Comparison of ENCODE assay signal across 8 mouse cellular contexts in genomic region chr4:45108456-45109110, GRCm38 (mm10). TPM values are rescaled to one million over a fixed set of nuclear protein-coding genes. Genes with fewer than 3 reads are reported as not detected.
DNase-seq lines count a peak whose midpoint lies in the region; ATAC-seq and TF ChIP-seq lines count a peak whose summit lies in the region.

No protein-coding gene starts in this region.

- no peak for TF ChIP-seq EP300 in liver, postnatal 0 days (IDR thresholded peaks at IDR 0.05; ENCODE audit: low read depth)

- WGBS in lung, embryonic 14.5 days = 59% methylated on average over 8 of the region's 8 CpGs
- 63% methylated on average over 8 of the region's 8 CpGs for WGBS in heart, embryonic 15.5 days
- 57% methylated on average over 8 of the region's 8 CpGs for WGBS in liver, postnatal 0 days (ENCODE audit: insufficient replicate concordance)

- no peak for DNase-seq in lung, embryonic 14.5 days
- no peak for DNase-seq in lung, adult 18-20 months
- DNase-seq in cerebellum, adult 9-10 months = peak; percentile 17
- DNase-seq in liver, postnatal 0 days = no peak
- DNase-seq in ovary, postnatal 14 days (ENCODE audit: low spot score) = no peak
- no peak for DNase-seq in adrenal gland, adult 8-10 months
- no peak for DNase-seq in left cerebral cortex, adult 9 months (ENCODE audit: low spot score in 2 of 2)

- no peak overlapping the region for H3K9ac ChIP-seq in lung, embryonic 14.5 days
- H3K9ac ChIP-seq in heart, embryonic 15.5 days = no peak overlapping the region
- no peak overlapping the region for H3K9ac ChIP-seq in liver, postnatal 0 days (replicated peaks)

- no peak for TF ChIP-seq CTCF in lung, embryonic 14.5 days (IDR thresholded peaks at IDR 0.05; ENCODE audit: low read depth)
- TF ChIP-seq CTCF in liver, postnatal 0 days (IDR thresholded peaks at IDR 0.05; ENCODE audit: low read depth) = no peak

- no peak; the same call in 1 of the 2 replicates for ATAC-seq in lung, embryonic 14.5 days (ENCODE audit: insufficient read depth)
- ATAC-seq in heart, embryonic 15.5 days (replicated peaks; ENCODE audit: insufficient number of reproducible peaks, insufficient read depth, low FRiP score, low read depth) = no peak
- no peak for ATAC-seq in liver, postnatal 0 days

- H3K36me3 ChIP-seq in lung, embryonic 14.5 days (ENCODE audit: insufficient read depth) = peaks cover 16% of the 10 kb centered on the region
- peaks cover 21% of the 10 kb centered on the region for H3K36me3 ChIP-seq in heart, embryonic 15.5 days
- peaks cover 14% of the 10 kb centered on the region for H3K36me3 ChIP-seq in liver, postnatal 0 days (replicated peaks; ENCODE audit: insufficient read depth, low read length)

- H3K27ac ChIP-seq in lung, embryonic 14.5 days (ENCODE audit: low read depth) = no peak overlapping the region
- H3K27ac ChIP-seq in heart, embryonic 15.5 days = no peak overlapping the region
- no peak overlapping the region for H3K27ac ChIP-seq in liver, postnatal 0 days (ENCODE audit: low read depth)

- no peaks in the 10 kb centered on the region for H3K9me3 ChIP-seq in lung, embryonic 14.5 days (ENCODE audit: low read depth, low read length)
- no peaks in the 10 kb centered on the region for H3K9me3 ChIP-seq in heart, embryonic 15.5 days (replicated peaks)
- H3K9me3 ChIP-seq in liver, postnatal 0 days (ENCODE audit: low read length) = no peaks in the 10 kb centered on the region

- no peak overlapping the region for H3K4me3 ChIP-seq in lung, embryonic 14.5 days (ENCODE audit: low read depth, low read length)
- H3K4me3 ChIP-seq in heart, embryonic 15.5 days = peak overlapping the region; percentile 99; the same call in 1 of the 2 replicates
- peak overlapping the region; percentile 63; the same call in 1 of the 2 replicates for H3K4me3 ChIP-seq in liver, postnatal 0 days (ENCODE audit: low read depth, low read length)

- 0 out of 2 replicates have a peak, but pooled peaks cover 3% of the 10 kb centered on the region for H3K4me1 ChIP-seq in lung, embryonic 14.5 days (ENCODE audit: insufficient read depth)
- peaks cover 18% of the 10 kb centered on the region for H3K4me1 ChIP-seq in heart, embryonic 15.5 days (replicated peaks)
- peaks cover 15% of the 10 kb centered on the region for H3K4me1 ChIP-seq in liver, postnatal 0 days (ENCODE audit: insufficient read depth)

- peak overlapping the region; percentile 87 for H3K4me2 ChIP-seq in lung, embryonic 14.5 days
- H3K4me2 ChIP-seq in heart, embryonic 15.5 days = peak overlapping the region; percentile 78
- peak overlapping the region; percentile 71 for H3K4me2 ChIP-seq in liver, postnatal 0 days (ENCODE audit: low read depth, low read length)

- H3K27me3 ChIP-seq in lung, embryonic 14.5 days (ENCODE audit: insufficient read depth, low read length) = no peaks in the 10 kb centered on the region
- no peaks in the 10 kb centered on the region for H3K27me3 ChIP-seq in heart, embryonic 15.5 days
- H3K27me3 ChIP-seq in liver, postnatal 0 days (ENCODE audit: insufficient read depth, low read length) = no peaks in the 10 kb centered on the region

RNA-seq across cellular contexts. Expression of gene Tomm5, which starts 0.7 kb away (rescaled TPM):
- polyA plus RNA-seq in lung, embryonic 14.5 days (2014; fragmentation: Nextera tagmentation; extraction: Ambion mirVana) = 213 and 216 TPM in 2 replicates
- polyA plus RNA-seq in heart, embryonic 15.5 days (2015; fragmentation: Nextera tagmentation; extraction: Ambion mirVana) = 210 and 237 TPM in 2 replicates
- polyA plus RNA-seq in liver, postnatal 0 days (2015; fragmentation: Nextera tagmentation; extraction: Ambion mirVana) = 144 and 147 TPM in 2 replicates
- total RNA-seq in adrenal gland, adult 8-10 months (2022) = 10 to 100 TPM; 58.8 to 88.7 (median 70.4) TPM

RNA-seq across cellular contexts. Expression of gene Fbxo10, which starts 24.2 kb away (rescaled TPM):
- polyA plus RNA-seq in lung, embryonic 14.5 days (2014; fragmentation: Nextera tagmentation; extraction: Ambion mirVana) = 11.6 and 13.3 TPM in 2 replicates
- polyA plus RNA-seq in heart, embryonic 15.5 days (2015; fragmentation: Nextera tagmentation; extraction: Ambion mirVana) = 18.1 and 23.2 TPM in 2 replicates
- polyA plus RNA-seq in liver, postnatal 0 days (2015; fragmentation: Nextera tagmentation; extraction: Ambion mirVana) = 1.5 and 2.0 TPM in 2 replicates
- total RNA-seq in adrenal gland, adult 8-10 months (2022) = 10 to 100 TPM; 11.6 to 19.8 (median 15.7) TPM
